Mouse (Mus musculus) liver, embryonic 14 days (tissue): ENCODE data around the gene Olfr958. TPM values are rescaled to one million over a fixed set of nuclear protein-coding genes. Genes with fewer than 3 reads are reported as not detected.

Experiments used
- polyA plus RNA-seq: library from polyadenylated mRNA; depleted of rRNA; stranded (reverse); fragments of >200 nt; gene quantifications from 2 replicates; pipeline ENCODE4 v1.2.3, GENCODE M21; 2012; rRNA removed

The Olfr958 gene
- not detected in 2 replicates for polyA plus RNA-seq

DNA sequence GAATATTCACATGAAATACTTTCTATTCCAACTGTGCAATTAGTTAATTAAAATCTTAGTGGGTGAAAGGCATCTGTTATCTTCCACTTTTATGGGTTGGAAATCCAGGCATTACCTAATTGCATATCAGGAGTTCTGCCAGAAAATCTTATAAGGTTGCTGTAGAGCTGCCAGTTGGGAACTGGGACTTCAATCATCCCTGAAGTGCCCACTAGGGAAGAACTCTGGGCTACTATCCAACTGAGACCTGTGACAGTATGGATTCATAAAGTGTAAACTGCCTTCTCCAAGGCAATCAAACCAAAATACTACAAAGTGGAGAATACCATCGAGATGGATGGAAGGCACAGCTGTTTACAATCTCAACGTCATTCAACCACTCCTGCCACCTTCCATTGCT, at the start of gene Olfr958:
TSS of gene Olfr958 (minus strand) at position 109 of the 400 bp plus-strand sequence.

DNA sequence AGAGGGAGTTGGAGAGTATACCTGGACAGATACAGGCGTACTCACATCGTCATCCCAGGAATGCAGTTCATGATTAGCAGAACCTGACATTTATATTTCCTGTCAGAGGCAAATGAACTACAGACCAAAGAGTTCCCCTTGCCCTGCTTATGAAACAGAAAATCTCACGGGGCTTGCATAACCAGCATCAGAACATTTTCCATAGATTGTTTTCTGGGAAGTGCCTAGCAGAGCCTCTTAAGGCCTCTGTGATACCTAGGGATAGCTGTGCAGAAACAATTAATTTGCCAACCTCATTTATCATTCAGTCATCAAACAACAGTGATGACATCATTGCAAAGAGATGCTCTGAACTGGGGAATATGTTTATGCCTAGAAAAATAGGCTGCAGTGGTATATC, 21.6 kb upstream of the Olfr958 start, which contains the start of gene Olfr959:
TSS of gene Olfr959 (minus strand) at position 101 of the 400 bp plus-strand sequence.

GRCm38 (mm10) chr9:39515531-39515930, 38.3 kb downstream of the Olfr958 start, which contains the start of gene Olfr957:
TSS of gene Olfr957 (minus strand) at chr9:39515809.

Other genes with a start within 250 kb of the Olfr958 start
- gene Olfr948, start 228.0 kb downstream of the Olfr958 start, polyA plus RNA-seq, result not detected in 2 replicates
- not detected in 2 replicates for gene Olfr951, start 166.6 kb downstream of the Olfr958 start, polyA plus RNA-seq
- gene Olfr952, start 126.9 kb downstream of the Olfr958 start, polyA plus RNA-seq, result not detected in 2 replicates
- not detected in 2 replicates for gene Olfr954, start 97.4 kb downstream of the Olfr958 start, polyA plus RNA-seq
- gene Olfr955, start 82.1 kb downstream of the Olfr958 start, polyA plus RNA-seq, result not detected in 2 replicates
- gene Olfr44, start 60.1 kb downstream of the Olfr958 start, polyA plus RNA-seq, result not detected in 2 replicates
- gene Olfr957, start 38.2 kb downstream of the Olfr958 start, polyA plus RNA-seq, result not detected in 2 replicates
- gene Olfr959, start 21.5 kb upstream of the Olfr958 start, polyA plus RNA-seq, result not detected in 2 replicates
- 1.2 and 2.3 TPM in 2 replicates for gene AW551984, start 50.3 kb upstream of the Olfr958 start, polyA plus RNA-seq
- gene Olfr148, start 56.6 kb upstream of the Olfr958 start, polyA plus RNA-seq, result not detected in 2 replicates
- gene Olfr960, start 67.3 kb upstream of the Olfr958 start, polyA plus RNA-seq, result not detected in 2 replicates
- gene Olfr961, start 91.0 kb upstream of the Olfr958 start, polyA plus RNA-seq, result not detected in 2 replicates
- not detected in 2 replicates for gene Olfr963, start 113.2 kb upstream of the Olfr958 start, polyA plus RNA-seq
- gene Olfr149, start 153.1 kb upstream of the Olfr958 start, polyA plus RNA-seq, result not detected in 2 replicates
- gene Olfr965, start 157.3 kb upstream of the Olfr958 start, polyA plus RNA-seq, result not detected in 2 replicates
- gene Olfr150, start 176.9 kb upstream of the Olfr958 start, polyA plus RNA-seq, result not detected in 2 replicates
- gene Olfr967, start 192.2 kb upstream of the Olfr958 start, polyA plus RNA-seq, result not detected in 2 replicates
- gene Olfr968, start 229.2 kb upstream of the Olfr958 start, polyA plus RNA-seq, result not detected in 2 replicates
- gene Olfr969, start 236.9 kb upstream of the Olfr958 start, polyA plus RNA-seq, result not detected in 2 replicates